Mouse (Mus musculus) liver, adult 2 months (tissue): ENCODE measurements around the gene Pnpla6. TPM values are rescaled to one million over a fixed set of nuclear protein-coding genes. Genes with fewer than 3 reads are reported as not detected.

Experiments used
- DNase-seq: peaks from one replicate; pipeline ENCODE4 v3.0.0-alpha.2; 2011; ENCODE audit warnings: low read depth, low spot score; ENCODE audit errors: extremely low read depth
- H3K27ac ChIP-seq: fragments of 200-500 bp; replicated peaks from 2 replicates; pipeline ENCODE4 v1.5.1; 2012; ENCODE audit warnings: low read depth, mild to moderate bottlenecking, control low read depth, inconsistent platforms, low read length; ENCODE audit not compliant: insufficient read depth
- H3K27me3 ChIP-seq: fragments of 200-500 bp; 2 replicates; pipeline ENCODE4 v1.6.1; 2012; ENCODE audit warnings: mild to moderate bottlenecking, moderate library complexity, low read length, inconsistent platforms; ENCODE audit not compliant: control insufficient read depth, insufficient read depth
- H3K36me3 ChIP-seq: fragments of 200-500 bp; 2 replicates; pipeline ENCODE4 v1.6.1; 2012; ENCODE audit warnings: low read length, inconsistent platforms; ENCODE audit not compliant: control insufficient read depth, insufficient read depth
- H3K4me1 ChIP-seq: fragments of 200-500 bp; 2 replicates; pipeline ENCODE4 v1.6.1; 2011; ENCODE audit warnings: low read length; ENCODE audit not compliant: control insufficient read depth, insufficient read depth
- H3K4me3 ChIP-seq: fragments of 200-500 bp; 2 replicates; pipeline ENCODE4 v1.5.1; 2011; ENCODE audit warnings: low read depth, mild to moderate bottlenecking, control low read depth, low read length, moderate library complexity; ENCODE audit not compliant: insufficient read depth
- H3K79me2 ChIP-seq: fragments of 200-500 bp; 2 replicates; pipeline ENCODE4 v1.6.1; 2012; ENCODE audit warnings: inconsistent platforms, mild to moderate bottlenecking, low read length, moderate library complexity; ENCODE audit not compliant: control insufficient read depth, insufficient read depth
- H3K9ac ChIP-seq: fragments of 200-500 bp; 2 replicates; pipeline ENCODE4 v1.6.1; 2012; ENCODE audit warnings: low read depth, mild to moderate bottlenecking, control low read depth, inconsistent platforms, low read length
- CTCF ChIP-seq: fragments of 200-500 bp; IDR thresholded peaks from 2 replicates; pipeline ENCODE4 v1.5.1; 2011; ENCODE audit warnings: low read depth, low read length, control low read depth
- POLR2A ChIP-seq: fragments of 200-500 bp; IDR thresholded peaks from 2 replicates; pipeline ENCODE4 v1.6.1; 2011; ENCODE audit warnings: low read length, control low read depth; ENCODE audit not compliant: insufficient read depth; ENCODE audit errors: extremely low read depth
- WGBS: fragments of 180-500 bp; shearing (Covaris S2); methylation state at CpG from one replicate; pipeline ENCODE4 v1.1.7; 2018; 5-methylcytosine and 5-hydroxymethylcytosine counted together
- polyA plus RNA-seq: library from polyadenylated mRNA; depleted of rRNA; stranded (reverse); fragments of >200 nt; gene quantifications from 2 replicates; pipeline ENCODE4 v1.2.3, GENCODE M21; 2012
- total RNA-seq: library from RNA; depleted of rRNA; stranded (reverse); fragments of >200 nt; gene quantifications from 2 replicates; pipeline ENCODE4 v1.2.3, GENCODE M21; 2014

The Pnpla6 gene
- total and polyA plus RNA-seq, 2 experiments: 15.9 to 36.5 TPM

DNA sequence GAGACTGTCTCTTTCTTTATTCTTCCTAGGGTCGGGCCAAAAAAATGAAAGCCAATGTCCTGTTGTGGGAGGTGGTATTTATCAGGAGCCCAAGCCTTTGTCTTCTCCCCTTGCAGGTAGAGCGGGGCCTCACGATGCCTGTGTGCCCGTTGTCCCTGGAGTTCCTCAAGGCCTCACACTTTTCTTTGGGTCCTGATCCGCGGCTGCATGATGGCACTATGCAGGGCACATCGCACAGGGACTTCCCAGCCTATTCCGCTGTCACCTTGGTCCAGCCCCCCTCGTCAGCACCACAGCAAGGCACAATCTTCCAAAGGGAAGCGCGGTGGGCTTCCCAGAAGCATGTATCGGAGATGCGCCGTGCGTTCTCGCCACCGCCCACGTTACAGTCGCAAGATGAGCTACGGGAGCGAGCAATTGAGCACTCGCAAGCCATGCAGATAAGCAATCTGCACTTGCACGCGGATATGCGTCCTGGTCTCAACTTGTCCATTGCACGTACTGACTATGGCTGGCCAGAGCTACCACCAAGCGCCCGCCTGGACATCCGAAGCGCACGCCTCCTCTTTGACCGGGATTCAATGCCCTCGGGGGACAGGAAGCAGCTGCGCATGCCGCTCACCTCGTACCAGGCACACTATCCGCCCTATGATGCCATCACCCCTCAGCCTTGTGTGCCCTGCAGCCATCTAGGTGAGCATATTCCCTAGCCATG lies 39.3 kb upstream of the Pnpla6 start:
- Histone ChIP-seq H3K27ac (no peak overlapping the region), H3K79me2 (no peaks in the 10 kb centered on the region), H3K27me3 (no peaks in the 10 kb centered on the region), H3K9ac (no peak overlapping the region), H3K4me3 (no peak overlapping the region), H3K4me1 (peaks cover 4% of the 10 kb centered on the region; the same call in 1 of the 2 replicates), H3K36me3 (no peaks in the 10 kb centered on the region)
- WGBS: 49% methylated on average over 37 of the region's 37 CpGs
- TF ChIP-seq CTCF (no peak), POLR2A (no peak)
- DNase-seq: no peak

DNA sequence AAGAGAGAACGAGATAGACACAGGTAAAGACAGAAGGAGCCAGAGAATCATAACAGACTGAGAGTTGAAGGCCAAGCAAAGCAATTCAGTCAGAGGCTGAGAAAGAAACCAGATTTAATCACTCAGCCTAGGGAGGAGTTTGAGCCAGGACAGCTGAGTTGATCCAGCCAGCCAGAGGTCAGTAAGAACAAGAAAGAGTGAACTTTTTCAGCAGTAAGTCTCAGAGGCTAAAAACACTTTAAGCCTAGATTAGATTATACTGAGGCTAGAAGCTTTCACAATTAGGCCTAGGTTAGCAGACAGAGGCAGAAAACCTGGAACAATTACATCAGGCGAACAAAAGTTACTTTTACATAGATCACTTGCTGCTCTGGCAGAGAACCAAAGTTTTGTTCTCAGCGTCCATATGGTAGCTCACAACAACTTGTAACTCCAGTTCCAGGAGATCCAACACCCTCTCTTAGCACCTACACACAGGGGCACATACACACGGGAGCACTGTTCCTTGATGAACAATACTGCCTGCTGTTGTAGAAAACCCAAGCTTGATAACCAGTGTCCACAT lies 34.9 kb upstream of the Pnpla6 start:
- Histone ChIP-seq H3K27me3 (no peaks in the 10 kb centered on the region), H3K4me3 (no peak overlapping the region), H3K27ac (no peak overlapping the region), H3K9ac (no peak overlapping the region), H3K4me1 (no peaks in the 10 kb centered on the region; the same call in 1 of the 2 replicates), H3K36me3 (no peaks in the 10 kb centered on the region), H3K79me2 (no peaks in the 10 kb centered on the region)
- no peak for DNase-seq
- TF ChIP-seq POLR2A (no peak), CTCF (no peak)
- 72% methylated on average over 4 of the region's 4 CpGs for WGBS

DNA sequence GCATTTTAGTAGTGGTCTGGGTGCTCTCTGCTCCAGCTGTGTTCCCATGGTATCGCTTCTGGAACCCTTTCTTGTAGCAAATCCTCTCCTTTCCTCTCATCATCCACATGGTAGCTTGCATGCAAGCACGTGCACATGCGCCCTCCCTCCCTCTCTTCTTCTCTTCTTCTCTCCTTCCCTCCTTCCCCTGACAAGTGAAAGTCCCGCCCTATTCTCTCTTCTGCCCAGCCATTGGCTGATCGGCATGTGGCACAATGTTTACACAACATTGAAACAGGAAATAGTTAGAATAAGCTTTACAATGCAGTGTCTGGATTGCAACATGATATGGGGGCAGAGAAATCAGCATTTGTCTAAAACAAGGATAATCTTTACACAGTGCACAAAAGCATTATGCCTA lies 33.6 kb upstream of the Pnpla6 start:
- Histone ChIP-seq H3K27ac (no peak overlapping the region), H3K4me3 (no peak overlapping the region), H3K9ac (no peak overlapping the region), H3K27me3 (no peaks in the 10 kb centered on the region), H3K79me2 (no peaks in the 10 kb centered on the region), H3K36me3 (no peaks in the 10 kb centered on the region), H3K4me1 (no peaks in the 10 kb centered on the region; the same call in 1 of the 2 replicates)
- TF ChIP-seq CTCF (no peak), POLR2A (no peak)
- WGBS: 65% methylated on average over 5 of the region's 5 CpGs
- DNase-seq: no peak

DNA sequence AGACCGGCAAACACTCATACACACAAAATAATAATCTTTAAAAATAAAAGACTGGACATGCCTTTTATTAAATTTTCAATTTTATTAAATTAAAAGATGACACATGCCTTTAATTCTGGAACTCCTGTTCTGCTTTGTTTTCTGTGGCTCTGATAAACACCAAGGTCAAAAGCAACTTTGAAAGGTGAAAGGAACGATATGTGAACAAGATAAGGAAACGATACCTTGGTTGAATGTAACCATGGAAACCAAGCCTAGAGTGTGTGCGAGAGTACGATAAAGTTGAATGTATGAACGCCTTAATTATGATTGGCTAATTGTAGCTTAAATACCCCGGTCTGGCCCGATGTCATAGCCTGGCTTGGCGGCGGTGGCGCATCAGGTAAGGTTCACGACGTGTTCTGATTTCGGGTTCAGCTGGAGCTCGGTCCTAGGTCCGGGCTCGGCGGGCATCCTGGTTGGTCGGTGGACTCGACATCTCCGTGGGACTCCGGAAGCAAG lies 32.9 kb upstream of the Pnpla6 start:
- H3K9ac ChIP-seq: no peak overlapping the region

DNA sequence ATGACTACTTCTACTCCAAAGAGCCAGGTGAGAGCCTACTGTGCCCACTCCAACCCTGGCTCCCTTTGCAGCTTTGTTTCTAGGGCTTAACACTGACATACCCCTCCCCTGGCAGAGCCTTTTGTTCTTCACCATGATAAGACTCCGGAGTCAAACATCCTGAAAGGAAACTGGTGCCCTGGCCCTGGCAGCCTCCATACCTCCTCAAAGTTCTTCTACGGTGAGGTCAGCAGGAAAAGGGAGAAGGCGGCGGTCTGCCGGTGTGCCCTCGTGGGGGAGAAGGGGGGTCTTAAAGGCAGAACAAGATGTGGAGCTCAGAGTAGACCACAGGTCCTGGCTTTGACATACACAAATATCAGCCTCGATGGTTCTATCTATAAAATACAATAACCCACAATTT lies 31.6 kb upstream of the Pnpla6 start:
- no peaks in the 10 kb centered on the region for H3K27me3 ChIP-seq
- no peak overlapping the region for H3K9ac ChIP-seq
- DNase-seq: no peak
- no peak overlapping the region for H3K4me3 ChIP-seq
- TF ChIP-seq POLR2A (no peak), CTCF (no peak)
- H3K4me1 ChIP-seq: no peaks in the 10 kb centered on the region; the same call in 1 of the 2 replicates
- 68% methylated on average over 7 of the region's 7 CpGs for WGBS
- no peak overlapping the region for H3K27ac ChIP-seq
- H3K79me2 ChIP-seq: no peaks in the 10 kb centered on the region
- no peaks in the 10 kb centered on the region for H3K36me3 ChIP-seq

More for the DNA sequence above, 32.9 kb upstream of the Pnpla6 start:
- no peaks in the 10 kb centered on the region for H3K36me3 ChIP-seq
- no peaks in the 10 kb centered on the region for H3K79me2 ChIP-seq
- no peak overlapping the region for H3K27ac ChIP-seq
- DNase-seq: no peak
- no peak overlapping the region for H3K4me3 ChIP-seq
- TF ChIP-seq CTCF (no peak), POLR2A (no peak)
- WGBS: 87% methylated on average over 22 of the region's 22 CpGs
- no peaks in the 10 kb centered on the region for H3K27me3 ChIP-seq
- H3K4me1 ChIP-seq: no peaks in the 10 kb centered on the region; the same call in 1 of the 2 replicates

DNA sequence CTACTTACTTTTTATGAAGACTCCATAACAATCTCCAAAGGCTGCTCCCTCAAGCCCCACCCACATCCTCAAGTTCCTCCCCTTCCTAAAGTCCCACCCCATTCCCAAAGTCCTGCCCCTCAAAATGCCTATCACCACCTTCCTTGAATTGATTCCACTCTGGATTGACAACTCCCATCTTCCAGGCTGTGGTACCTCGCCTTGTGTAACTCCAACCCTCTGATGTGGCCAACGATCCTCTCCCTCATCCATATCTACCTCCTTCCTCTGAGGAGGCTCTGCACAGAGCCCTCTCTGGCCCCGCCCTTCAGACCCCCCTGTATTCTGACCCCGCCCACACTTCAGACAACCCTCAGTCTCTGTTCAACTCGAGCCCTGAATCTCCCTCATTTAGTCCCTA lies 30.0 kb upstream of the Pnpla6 start:
- Histone ChIP-seq H3K27ac (no peak overlapping the region), H3K27me3 (no peaks in the 10 kb centered on the region), H3K36me3 (no peaks in the 10 kb centered on the region), H3K4me1 (no peaks in the 10 kb centered on the region; the same call in 1 of the 2 replicates), H3K9ac (no peak overlapping the region), H3K79me2 (no peaks in the 10 kb centered on the region), H3K4me3 (no peak overlapping the region)
- 53% methylated on average over 5 of the region's 5 CpGs for WGBS
- DNase-seq: no peak
- TF ChIP-seq POLR2A (no peak), CTCF (no peak)
